In the genomic region with DNA sequence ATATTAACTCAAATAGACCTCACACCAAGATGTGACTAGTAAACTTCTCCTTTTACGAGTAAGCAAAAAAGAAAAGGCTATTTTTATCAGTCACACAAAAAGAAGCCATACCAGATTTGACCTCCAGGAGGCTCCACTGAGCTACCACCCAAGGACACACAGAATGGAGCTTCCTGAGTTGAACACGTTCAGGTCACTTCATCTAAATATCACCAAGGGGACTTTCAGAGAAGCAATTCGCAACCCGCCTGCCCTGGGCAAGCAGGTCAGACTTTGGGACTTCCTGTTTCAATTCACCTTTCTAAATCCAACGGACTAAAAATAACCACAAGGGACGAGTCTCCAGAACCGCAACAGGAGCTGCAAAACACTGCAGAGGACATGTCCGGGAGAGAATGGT, we compare ENCODE assay signal across 8 mouse cellular contexts.
DNase-seq lines count a peak whose midpoint lies in the region; ATAC-seq and TF ChIP-seq lines count a peak whose summit lies in the region.

No protein-coding gene starts in this region.

- peak; percentile 79 for TF ChIP-seq CTCF in E14TG2a.4 (conservative IDR thresholded peaks at IDR 0.05; ENCODE audit: low read length)
- TF ChIP-seq CTCF in bone marrow, adult 2 months (IDR thresholded peaks at IDR 0.05; ENCODE audit: control insufficient read depth, insufficient read depth, low read length): peak; percentile 22; the same call in 1 of the 2 replicates

- no peak overlapping the region for H3K4me3 ChIP-seq in heart, embryonic 10.5 days
- H3K4me3 ChIP-seq in E14TG2a.4 (replicated peaks; ENCODE audit: low read length): no peak overlapping the region
- H3K4me3 ChIP-seq in bone marrow, adult 2 months (replicated peaks; ENCODE audit: control insufficient read depth, low read depth, low read length): no peak overlapping the region

- H3K27me3 ChIP-seq in heart, embryonic 10.5 days (ENCODE audit: insufficient read depth, poor library complexity, severe bottlenecking): no peaks in the 10 kb centered on the region
- H3K27me3 ChIP-seq in E14TG2a.4 (ENCODE audit: insufficient read depth, low read length): no peaks in the 10 kb centered on the region

- peak; percentile 26 for DNase-seq in heart, adult 8-10 months (ENCODE audit: low spot score)
- no peak for DNase-seq in heart, embryonic 10.5 days (ENCODE audit: low spot score)
- DNase-seq in heart, postnatal 4 days: peak; percentile 70
- DNase-seq in right cerebral cortex, postnatal 14 days: no peak
- no peak for DNase-seq in kidney, adult 11 months

- H3K27ac ChIP-seq in heart, embryonic 10.5 days: no peak overlapping the region
- H3K27ac ChIP-seq in bone marrow, adult 2 months (ENCODE audit: control insufficient read depth, insufficient read depth, low read depth, low read length, poor library complexity): no peak overlapping the region

- H3K9me3 ChIP-seq in heart, embryonic 10.5 days: no peaks in the 10 kb centered on the region
- H3K9me3 ChIP-seq in E14TG2a.4 (ENCODE audit: low read length): no peaks in the 10 kb centered on the region

- 57% methylated on average over 8 of the region's 8 CpGs for WGBS in heart, embryonic 10.5 days
- WGBS in bone marrow, adult 2 months: 4% methylated on average over 8 of the region's 8 CpGs

- no peak for ATAC-seq in inflammation-experienced regulatory T-cells, adult 6 months

- H3K36me3 ChIP-seq in heart, embryonic 10.5 days: no peaks in the 10 kb centered on the region
- no peaks in the 10 kb centered on the region for H3K36me3 ChIP-seq in E14TG2a.4 (ENCODE audit: insufficient read depth, low read length)

- H3K4me1 ChIP-seq in heart, embryonic 10.5 days: peaks cover 4% of the 10 kb centered on the region; the same call in 1 of the 2 replicates
- H3K4me1 ChIP-seq in E14TG2a.4 (replicated peaks; ENCODE audit: low read depth, low read length): no peaks in the 10 kb centered on the region
- no peaks in the 10 kb centered on the region for H3K4me1 ChIP-seq in bone marrow, adult 2 months (ENCODE audit: control insufficient read depth, insufficient read depth, low read length)

- no peak for TF ChIP-seq POLR2A in bone marrow, adult 2 months (IDR thresholded peaks at IDR 0.05; ENCODE audit: borderline replicate concordance, control insufficient read depth, low read depth, low read length)

Comparison
In these comparisons a context has a peak if more than half of its experiments do, and no peak if none do; other contexts are left out.
1. DNase-seq: peak in heart, adult 8-10 months (single experiment) and heart, postnatal 4 days (single experiment); none in heart, embryonic 10.5 days (single experiment), right cerebral cortex, postnatal 14 days (single experiment) and kidney, adult 11 months (single experiment).